16 mouse cellular contexts compared by ENCODE assay signal in the genomic region with DNA sequence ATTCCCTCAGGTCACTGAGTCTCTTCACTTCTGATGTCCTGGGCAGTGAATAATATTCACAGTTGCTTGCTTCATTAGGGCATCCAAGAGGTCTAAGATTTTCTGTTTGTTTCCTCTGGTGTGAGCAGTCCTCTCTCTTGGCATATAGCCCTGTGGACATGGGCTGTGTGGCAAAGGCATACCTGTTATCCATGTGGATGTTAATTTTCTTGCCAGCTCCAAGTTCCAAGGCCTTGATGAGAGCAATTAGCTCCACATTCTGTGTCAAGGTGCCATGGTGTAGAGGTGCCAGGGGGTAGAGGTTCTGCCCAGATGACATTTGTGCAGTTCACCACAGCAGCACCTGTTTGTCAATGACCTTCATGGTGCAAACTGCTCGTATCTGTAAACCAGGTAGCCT.
DNase-seq lines count a peak whose midpoint lies in the region; TF ChIP-seq lines count a peak whose summit lies in the region.
"Had no signal": no experiment of that assay in that cellular context is flagged by ENCODE, and none has a peak within 500 bp of the region (broad histone marks: within the 10 kb centered on the region; RNA-seq: fewer than 3 reads in every experiment).

No protein-coding gene starts in this region.

- no peak for TF ChIP-seq POLR2A in cerebellum, adult 2 months (IDR thresholded peaks at IDR 0.05; ENCODE audit: borderline replicate concordance, insufficient read depth, low read length)

- H3K27ac ChIP-seq in cerebellum, adult 2 months (ENCODE audit: insufficient read depth, low read length): no peak overlapping the region

- WGBS in cerebellum, adult 2 months: 43% methylated on average over 1 of the region's 1 CpGs

- peak; percentile 62 for DNase-seq in cerebellum, postnatal 10 days
- no peak for DNase-seq in cerebellum, adult 9-11 months
- DNase-seq in cerebellum, postnatal 14 days: peak; percentile 40 to 69
- DNase-seq in cerebellum, adult 2 months: no peak
- DNase-seq: adrenal gland, adult 2 months; adrenal gland, adult 8-10 months; adrenal gland, postnatal 10 days; adrenal gland, postnatal 14 days; adrenal gland, postnatal 25 days; adrenal gland, postnatal 36 days; B cell, adult 2 months; cerebellum, adult 11 months; cerebellum, adult 11-12 months; cerebellum, adult 18-20 months had no signal

- H3K4me3 ChIP-seq in cerebellum, adult 2 months (replicated peaks; ENCODE audit: insufficient read depth, low read depth, low read length): no peak overlapping the region

- H3K27me3 ChIP-seq in cerebellum, adult 2 months (ENCODE audit: control insufficient read depth, insufficient read depth, low read length): no peaks in the 10 kb centered on the region; the same call in 1 of the 2 replicates
- H3K27me3 ChIP-seq: CH12.LX, Patski had no signal

- TF ChIP-seq CTCF in cerebellum, adult 2 months (IDR thresholded peaks at IDR 0.05; ENCODE audit: borderline replicate concordance, insufficient read depth, low read depth, low read length): no peak

- no peaks in the 10 kb centered on the region; the same call in 1 of the 2 replicates for H3K4me1 ChIP-seq in cerebellum, adult 2 months (ENCODE audit: control insufficient read depth, insufficient read depth, low read length)

Comparison
In these comparisons a context has a peak if more than half of its experiments do, and no peak if none do; other contexts are left out.
1. DNase-seq: peak in cerebellum, postnatal 10 days (2 of 2) and cerebellum, postnatal 14 days (2 of 2); none in cerebellum, adult 9-11 months (single experiment) and cerebellum, adult 2 months (0 of 2).